In genomic region chr5:150954791-150955190, GRCm38 (mm10) we compare ENCODE assay signal across 17 mouse cellular contexts. TPM values are rescaled to one million over a fixed set of nuclear protein-coding genes. Genes with fewer than 3 reads are reported as not detected.
DNase-seq lines count a peak whose midpoint lies in the region; ATAC-seq and TF ChIP-seq lines count a peak whose summit lies in the region.
"Had no signal": no experiment of that assay in that cellular context is flagged by ENCODE, and none has a peak within 500 bp of the region (broad histone marks: within the 10 kb centered on the region; RNA-seq: fewer than 3 reads in every experiment).

No protein-coding gene starts in this region.

- H3K4me1 ChIP-seq in kidney, adult 2 months (ENCODE audit: control insufficient read depth, insufficient read depth, low read length): peaks cover 11% of the 10 kb centered on the region; the same call in 1 of the 2 replicates
- no peaks in the 10 kb centered on the region for H3K4me1 ChIP-seq in kidney, embryonic 14.5 days (ENCODE audit: control insufficient read depth, insufficient read depth, low read length)
- 0 out of 2 replicates have a peak, but pooled peaks cover 5% of the 10 kb centered on the region for H3K4me1 ChIP-seq in kidney, embryonic 16.5 days (ENCODE audit: insufficient read depth, low read length)

- H3K4me2 ChIP-seq in kidney, embryonic 14.5 days (replicated peaks; ENCODE audit: low read depth, low read length): no peak overlapping the region
- peak overlapping the region; percentile 1; the same call in 1 of the 2 replicates for H3K4me2 ChIP-seq in kidney, embryonic 16.5 days (replicated peaks; ENCODE audit: low read depth, low read length)
- H3K4me2 ChIP-seq: embryonic facial prominence, embryonic 13.5 days; forebrain, embryonic 12.5 days had no signal

- ATAC-seq in kidney, embryonic 14.5 days (ENCODE audit: low FRiP score, low TSS enrichment): no peak
- no peak for ATAC-seq in kidney, embryonic 16.5 days (ENCODE audit: low FRiP score, low TSS enrichment)
- ATAC-seq in frontal cortex, adult (ENCODE audit: low TSS enrichment): no peak
- ATAC-seq: forebrain, embryonic 16.5 days had no signal

- no peak for TF ChIP-seq CTCF in kidney, adult 2 months (conservative IDR thresholded peaks at IDR 0.05; ENCODE audit: insufficient read depth, insufficient read length, low read depth, low read length)

- H3K27me3 ChIP-seq in kidney, adult 2 months (replicated peaks; ENCODE audit: control insufficient read depth, insufficient read depth, low read length): no peaks in the 10 kb centered on the region
- peaks cover 20% of the 10 kb centered on the region for H3K27me3 ChIP-seq in kidney, embryonic 14.5 days (ENCODE audit: control insufficient read depth, insufficient read depth, low read length)
- H3K27me3 ChIP-seq in kidney, embryonic 16.5 days (ENCODE audit: insufficient read depth, low read length): peaks cover 25% of the 10 kb centered on the region

- 42% methylated on average over 9 of the region's 9 CpGs for WGBS in kidney, adult 2 months
- WGBS in kidney, embryonic 14.5 days: 87% methylated on average over 9 of the region's 9 CpGs
- WGBS in kidney, embryonic 16.5 days: 86% methylated on average over 9 of the region's 9 CpGs

- DNase-seq in kidney, adult 2 months: peak; percentile 89
- peak; percentile 53 for DNase-seq in kidney, postnatal 14 days
- DNase-seq in urinary bladder, postnatal 36 days (ENCODE audit: low spot score in 2 of 2): no peak
- DNase-seq: adrenal gland, adult 2 months; adrenal gland, postnatal 25 days; cerebellum, adult 18-20 months; cerebellum, adult 9-11 months; cerebellum, postnatal 36 days; gastrocnemius, postnatal 14 days; heart, postnatal 36 days had no signal

- TF ChIP-seq POLR2A in kidney, adult 2 months (IDR thresholded peaks at IDR 0.05; ENCODE audit: low read depth, low read length): no peak

- no peaks in the 10 kb centered on the region for H3K9me3 ChIP-seq in kidney, embryonic 14.5 days (ENCODE audit: control insufficient read depth, low read length)
- no peaks in the 10 kb centered on the region for H3K9me3 ChIP-seq in kidney, embryonic 16.5 days (ENCODE audit: low read length)
- H3K9me3 ChIP-seq: embryonic facial prominence, embryonic 13.5 days; forebrain, embryonic 12.5 days had no signal

- no peaks in the 10 kb centered on the region for H3K36me3 ChIP-seq in kidney, adult 2 months (ENCODE audit: control insufficient read depth, insufficient read depth, low read length)
- no peaks in the 10 kb centered on the region for H3K36me3 ChIP-seq in kidney, embryonic 14.5 days (ENCODE audit: control insufficient read depth, insufficient read depth, low read length)
- no peaks in the 10 kb centered on the region for H3K36me3 ChIP-seq in kidney, embryonic 16.5 days (ENCODE audit: insufficient read depth, low read length)
- H3K36me3 ChIP-seq: embryonic facial prominence, embryonic 13.5 days; forebrain, embryonic 12.5 days; heart, embryonic 13.5 days had no signal

- H3K4me3 ChIP-seq in kidney, adult 2 months (ENCODE audit: insufficient read depth, low read depth, low read length): peak overlapping the region; percentile 87
- no peak overlapping the region for H3K4me3 ChIP-seq in kidney, embryonic 14.5 days (ENCODE audit: low read length)
- H3K4me3 ChIP-seq in kidney, embryonic 16.5 days (ENCODE audit: low read length): no peak overlapping the region
- H3K4me3 ChIP-seq: embryonic facial prominence, embryonic 13.5 days; forebrain, embryonic 12.5 days; heart, embryonic 13.5 days had no signal

- H3K27ac ChIP-seq in kidney, adult 2 months (ENCODE audit: insufficient read depth, low read depth, low read length): peak overlapping the region; percentile 93
- no peak overlapping the region for H3K27ac ChIP-seq in kidney, embryonic 14.5 days (ENCODE audit: low read depth, low read length)
- H3K27ac ChIP-seq in kidney, embryonic 16.5 days (ENCODE audit: low read length): no peak overlapping the region
- H3K27ac ChIP-seq: embryonic facial prominence, embryonic 13.5 days; forebrain, embryonic 12.5 days; heart, embryonic 13.5 days had no signal

- no peak overlapping the region for H3K9ac ChIP-seq in kidney, embryonic 14.5 days (ENCODE audit: low read depth, low read length)
- no peak overlapping the region for H3K9ac ChIP-seq in kidney, embryonic 16.5 days (replicated peaks; ENCODE audit: low read length)
- H3K9ac ChIP-seq: embryonic facial prominence, embryonic 13.5 days; forebrain, embryonic 12.5 days; heart, embryonic 13.5 days had no signal

RNA-seq across cellular contexts. Expression of gene Kl, which starts 2.4 kb away (rescaled TPM):
- 158 and 159 TPM in 2 replicates for polyA plus RNA-seq in kidney, adult 2 months (2012; rRNA removed)
- 0.30 and 2.2 TPM in 2 replicates for polyA plus RNA-seq in kidney, embryonic 14.5 days (2014; fragmentation: Nextera tagmentation; extraction: Ambion mirVana)
- polyA plus RNA-seq in kidney, embryonic 16.5 days (2015; fragmentation: Nextera tagmentation; extraction: Ambion mirVana): 28.6 and 37.2 TPM in 2 replicates

Comparison
In these comparisons a context has a peak if more than half of its experiments do, and no peak if none do; other contexts are left out.
1. DNase-seq: peak in kidney, adult 2 months (single experiment) and kidney, postnatal 14 days (single experiment); none in urinary bladder, postnatal 36 days (0 of 2).